Mouse (Mus musculus) CD4-positive, CD25-positive, alpha-beta regulatory T cell, adult 9 weeks (primary cell): ENCODE results near the gene Patj. TPM values are rescaled to one million over a fixed set of nuclear protein-coding genes. Genes with fewer than 3 reads are reported as not detected.

Experiments
- polyA plus RNA-seq: library from polyadenylated mRNA; unstranded; fragments of 100-300 nt; shearing (Covaris generic); gene quantifications from one replicate; pipeline ENCODE4 v1.2.1, GENCODE M21; 2017

Patj gene
- 65.5 TPM for polyA plus RNA-seq

DNA sequence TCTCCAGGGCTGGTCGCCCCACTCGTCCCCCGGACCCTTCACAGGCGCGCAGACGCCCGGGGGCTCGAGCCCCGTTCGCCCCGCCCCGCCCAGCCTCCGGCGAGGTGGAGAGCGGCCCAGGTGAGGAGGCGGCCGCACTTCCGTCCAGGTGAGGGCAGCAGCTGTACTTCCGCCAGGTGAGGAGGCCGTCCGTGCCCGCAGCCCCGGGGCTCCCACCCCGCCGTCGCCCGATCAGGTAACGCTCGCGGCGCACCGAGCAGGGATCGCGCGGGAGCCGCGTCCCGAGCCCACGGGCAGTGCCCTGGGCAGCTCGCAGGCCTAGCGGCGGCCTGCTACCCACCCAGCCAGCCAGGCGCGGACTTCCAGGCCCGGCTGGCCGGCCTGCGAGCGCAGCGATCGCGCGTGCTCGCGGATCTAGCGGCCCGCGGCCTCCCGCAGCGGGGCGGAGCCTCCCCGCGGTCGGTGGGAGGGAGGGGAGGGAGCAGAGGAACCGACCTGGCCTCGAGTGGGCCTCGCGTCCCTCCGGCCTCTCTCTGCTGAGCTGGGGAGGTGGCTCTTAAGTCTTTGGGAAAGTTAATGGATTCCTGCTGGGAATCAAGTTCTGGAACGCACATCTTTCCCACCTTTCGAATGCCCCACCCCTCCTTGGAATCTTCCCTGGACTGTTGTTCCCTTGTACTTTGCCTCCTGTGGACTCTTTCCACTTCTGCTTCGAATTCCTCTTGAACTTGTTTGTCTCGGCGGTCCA lies at the start of gene Patj:
TSS of gene Patj (plus strand) at position 96 of the 748 bp plus-strand sequence.

GRCm38 (mm10) chr4:98382716-98383424 lies 12.7 kb upstream of the Patj start, which contains the start of gene Tm2d1:
Gene Tm2d1, minus strand, starts transcription at chr4:98383306.

DNA sequence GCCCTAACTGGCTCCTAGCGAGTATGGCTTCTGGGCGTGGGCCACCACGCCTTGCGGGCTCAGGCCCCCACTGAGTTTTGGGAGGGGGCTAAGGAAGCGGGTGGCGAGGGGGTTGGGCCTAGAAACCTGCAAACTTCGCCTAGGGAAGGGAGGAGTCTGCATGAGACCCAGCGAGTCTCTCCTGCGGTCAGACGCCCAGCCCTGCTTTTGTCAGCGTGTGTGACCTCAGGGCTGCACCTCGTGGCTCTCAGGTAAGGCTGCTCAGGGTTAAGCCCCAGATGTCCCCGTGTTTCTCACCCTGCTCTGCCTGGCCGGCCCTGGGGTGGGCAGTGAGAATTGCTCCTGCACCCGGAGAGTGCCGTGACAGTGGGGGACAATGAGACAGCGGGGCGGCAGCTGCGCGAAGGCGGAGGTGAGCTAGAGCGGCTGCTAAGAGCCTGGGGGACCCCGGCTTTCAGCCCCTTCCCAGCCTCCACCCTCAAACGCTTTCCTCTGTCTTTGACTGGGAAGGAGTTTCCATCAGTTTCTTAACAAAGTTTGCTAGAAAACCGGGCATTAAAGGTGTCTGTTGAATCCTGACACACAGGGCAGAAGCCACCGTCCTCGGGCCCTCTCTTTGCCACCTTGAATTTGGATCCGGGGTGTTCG lies 331.1 kb downstream of the Patj start, which contains the start of gene L1td1:
TSS of gene L1td1 (plus strand) at position 145 of the 648 bp plus-strand sequence.

Other genes with a start within 250 kb of the Patj start
- 33.3 TPM for gene Tm2d1, start 12.5 kb upstream of the Patj start, polyA plus RNA-seq